Mouse (Mus musculus): ENCODE data around the gene Igf1. TPM values are rescaled to one million over a fixed set of nuclear protein-coding genes. Genes with fewer than 3 reads are reported as not detected.
A peak's percentile ranks its signal among the peaks of the same experiment; 100 is the strongest.

Igf1 gene
- polyA plus RNA-seq, 1 experiment, result 7.9 TPM

GRCm38 (mm10) chr10:87904324-87904723 is 46.3 kb downstream of the Igf1 start:
- TF ChIP-seq CTCF (IDR thresholded peaks at IDR 0.05; ENCODE audit: borderline replicate concordance, extremely low read depth, insufficient read depth, insufficient read length), result no peak
- no peak for TF ChIP-seq POLR2A (IDR thresholded peaks at IDR 0.05; ENCODE audit: borderline replicate concordance, extremely low read depth, insufficient read depth, insufficient read length, poor library complexity, severe bottlenecking)
- peak; percentile 3 for DNase-seq (ENCODE audit: low read depth)

- TF ChIP-seq CTCF (IDR thresholded peaks at IDR 0.05; ENCODE audit: borderline replicate concordance, extremely low read depth, insufficient read depth, insufficient read length), result no peak
- no peak for TF ChIP-seq POLR2A (IDR thresholded peaks at IDR 0.05; ENCODE audit: borderline replicate concordance, extremely low read depth, insufficient read depth, insufficient read length, poor library complexity, severe bottlenecking)
- DNase-seq (ENCODE audit: low read depth), result no peak
Measured at GRCm38 (mm10) chr10:87905087-87905486, 47.0 kb downstream of the Igf1 start.

- DNase-seq (ENCODE audit: low read depth), result no peak
- no peak for TF ChIP-seq POLR2A (IDR thresholded peaks at IDR 0.05; ENCODE audit: borderline replicate concordance, extremely low read depth, insufficient read depth, insufficient read length, poor library complexity, severe bottlenecking)
- no peak for TF ChIP-seq CTCF (IDR thresholded peaks at IDR 0.05; ENCODE audit: borderline replicate concordance, extremely low read depth, insufficient read depth, insufficient read length)
Measured at GRCm38 (mm10) chr10:87906121-87906520, 48.1 kb downstream of the Igf1 start.

- TF ChIP-seq CTCF (IDR thresholded peaks at IDR 0.05; ENCODE audit: borderline replicate concordance, extremely low read depth, insufficient read depth, insufficient read length), result no peak
- no peak for TF ChIP-seq POLR2A (IDR thresholded peaks at IDR 0.05; ENCODE audit: borderline replicate concordance, extremely low read depth, insufficient read depth, insufficient read length, poor library complexity, severe bottlenecking)
- no peak for DNase-seq (ENCODE audit: low read depth)
Measured at GRCm38 (mm10) chr10:87906757-87907307, 48.8 kb downstream of the Igf1 start.

- TF ChIP-seq CTCF (IDR thresholded peaks at IDR 0.05; ENCODE audit: borderline replicate concordance, extremely low read depth, insufficient read depth, insufficient read length), result no peak
- TF ChIP-seq POLR2A (IDR thresholded peaks at IDR 0.05; ENCODE audit: borderline replicate concordance, extremely low read depth, insufficient read depth, insufficient read length, poor library complexity, severe bottlenecking), result no peak
- no peak for DNase-seq (ENCODE audit: low read depth)
Measured at GRCm38 (mm10) chr10:87913852-87914251, 55.8 kb downstream of the Igf1 start.

GRCm38 (mm10) chr10:87914932-87915331 is 56.9 kb downstream of the Igf1 start:
- TF ChIP-seq POLR2A (IDR thresholded peaks at IDR 0.05; ENCODE audit: borderline replicate concordance, extremely low read depth, insufficient read depth, insufficient read length, poor library complexity, severe bottlenecking) (no peak), CTCF (IDR thresholded peaks at IDR 0.05; ENCODE audit: borderline replicate concordance, extremely low read depth, insufficient read depth, insufficient read length) (no peak)
- no peak for DNase-seq (ENCODE audit: low read depth)

GRCm38 (mm10) chr10:87915782-87916181 is 57.7 kb downstream of the Igf1 start:
- no peak for DNase-seq (ENCODE audit: low read depth)
- no peak for TF ChIP-seq POLR2A (IDR thresholded peaks at IDR 0.05; ENCODE audit: borderline replicate concordance, extremely low read depth, insufficient read depth, insufficient read length, poor library complexity, severe bottlenecking)
- TF ChIP-seq CTCF (IDR thresholded peaks at IDR 0.05; ENCODE audit: borderline replicate concordance, extremely low read depth, insufficient read depth, insufficient read length), result no peak

- DNase-seq (ENCODE audit: low read depth), result no peak
- no peak for TF ChIP-seq CTCF (IDR thresholded peaks at IDR 0.05; ENCODE audit: borderline replicate concordance, extremely low read depth, insufficient read depth, insufficient read length)
- no peak for TF ChIP-seq POLR2A (IDR thresholded peaks at IDR 0.05; ENCODE audit: borderline replicate concordance, extremely low read depth, insufficient read depth, insufficient read length, poor library complexity, severe bottlenecking)
Measured at GRCm38 (mm10) chr10:87922263-87922662, 64.2 kb downstream of the Igf1 start.

GRCm38 (mm10) chr10:87926564-87926963 is 68.5 kb downstream of the Igf1 start:
- DNase-seq (ENCODE audit: low read depth), result no peak
- TF ChIP-seq POLR2A (IDR thresholded peaks at IDR 0.05; ENCODE audit: borderline replicate concordance, extremely low read depth, insufficient read depth, insufficient read length, poor library complexity, severe bottlenecking) (no peak), CTCF (IDR thresholded peaks at IDR 0.05; ENCODE audit: borderline replicate concordance, extremely low read depth, insufficient read depth, insufficient read length) (no peak)

GRCm38 (mm10) chr10:87927131-87927609 is 69.1 kb downstream of the Igf1 start:
- TF ChIP-seq POLR2A (IDR thresholded peaks at IDR 0.05; ENCODE audit: borderline replicate concordance, extremely low read depth, insufficient read depth, insufficient read length, poor library complexity, severe bottlenecking), result no peak
- DNase-seq (ENCODE audit: low read depth), result peak; percentile 96

- TF ChIP-seq CTCF (IDR thresholded peaks at IDR 0.05; ENCODE audit: borderline replicate concordance, extremely low read depth, insufficient read depth, insufficient read length) (no peak), POLR2A (IDR thresholded peaks at IDR 0.05; ENCODE audit: borderline replicate concordance, extremely low read depth, insufficient read depth, insufficient read length, poor library complexity, severe bottlenecking) (no peak)
- DNase-seq (ENCODE audit: low read depth), result no peak
Measured at GRCm38 (mm10) chr10:87948192-87948591, 90.1 kb downstream of the Igf1 start.

GRCm38 (mm10) chr10:87971536-87971935 is 113.5 kb downstream of the Igf1 start:
- TF ChIP-seq CTCF (IDR thresholded peaks at IDR 0.05; ENCODE audit: borderline replicate concordance, extremely low read depth, insufficient read depth, insufficient read length) (peak; percentile 13; the same call in 1 of the 2 replicates), POLR2A (IDR thresholded peaks at IDR 0.05; ENCODE audit: borderline replicate concordance, extremely low read depth, insufficient read depth, insufficient read length, poor library complexity, severe bottlenecking) (no peak)
- peak; percentile 34 for DNase-seq (ENCODE audit: low read depth)
